In the genomic region with DNA sequence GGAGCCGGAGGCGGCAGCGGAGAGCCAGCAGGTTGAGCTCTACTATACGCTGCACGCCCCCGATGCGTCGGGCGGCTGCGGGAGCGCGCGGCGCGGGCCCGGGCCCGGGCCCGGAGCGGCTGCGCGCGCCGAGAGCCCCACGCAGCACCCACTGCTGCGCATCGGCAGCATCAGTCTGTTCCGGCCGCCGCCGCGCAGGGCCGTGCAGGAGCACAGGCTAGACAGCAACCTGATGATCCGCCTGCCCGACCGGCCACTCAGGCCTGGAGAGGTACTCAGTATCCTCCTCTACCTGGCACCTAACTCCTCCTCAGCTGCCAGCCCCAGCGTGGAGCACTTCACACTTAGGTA, we compare ENCODE assay signal across 8 mouse cellular contexts. TPM values are rescaled to one million over a fixed set of nuclear protein-coding genes. Genes with fewer than 3 reads are reported as not detected.
DNase-seq lines count a peak whose midpoint lies in the region; ATAC-seq and TF ChIP-seq lines count a peak whose summit lies in the region.

No protein-coding gene starts in this region.

- H3K36me3 ChIP-seq in testis, adult 2 months (ENCODE audit: control insufficient read depth, insufficient read depth, low read length), result no peaks in the 10 kb centered on the region
- no peaks in the 10 kb centered on the region for H3K36me3 ChIP-seq in limb, embryonic 15.5 days

- DNase-seq in frontal cortex, postnatal 14 days (ENCODE audit: low spot score in 2 of 2), result no peak
- DNase-seq in testis, postnatal 14 days (ENCODE audit: low spot score), result no peak
- no peak for DNase-seq in spleen, postnatal 14 days (ENCODE audit: low spot score in 2 of 2)
- DNase-seq in natural killer cell, adult 2 months (ENCODE audit: low spot score in 2 of 2), result no peak
- DNase-seq in cerebellum, adult 9-10 months, result no peak

- no peak for TF ChIP-seq POLR2A in testis, adult 2 months (IDR thresholded peaks at IDR 0.05; ENCODE audit: control insufficient read depth, low read depth, low read length)

- no peak overlapping the region for H3K27ac ChIP-seq in testis, adult 2 months (ENCODE audit: control insufficient read depth, insufficient read depth, low read depth, low read length)
- no peak overlapping the region for H3K27ac ChIP-seq in limb, embryonic 15.5 days

- H3K9ac ChIP-seq in limb, embryonic 15.5 days, result no peak overlapping the region

- H3K4me2 ChIP-seq in limb, embryonic 15.5 days, result peak overlapping the region; percentile 41

- H3K27me3 ChIP-seq in testis, adult 2 months (ENCODE audit: control insufficient read depth, insufficient read depth, low read length), result no peaks in the 10 kb centered on the region
- H3K27me3 ChIP-seq in limb, embryonic 15.5 days, result peaks cover 69% of the 10 kb centered on the region

- peaks cover 4% of the 10 kb centered on the region for H3K4me1 ChIP-seq in testis, adult 2 months (ENCODE audit: control insufficient read depth, insufficient read depth, low read length)
- H3K4me1 ChIP-seq in limb, embryonic 15.5 days, result peaks cover 9% of the 10 kb centered on the region

- peak overlapping the region; percentile 54; the same call in 1 of the 2 replicates for H3K4me3 ChIP-seq in testis, adult 2 months (ENCODE audit: control insufficient read depth, low read depth, low read length)
- peak overlapping the region; percentile 29 for H3K4me3 ChIP-seq in limb, embryonic 15.5 days

- H3K9me3 ChIP-seq in limb, embryonic 15.5 days, result no peaks in the 10 kb centered on the region

- 4% methylated on average over 36 of the region's 36 CpGs for WGBS in limb, embryonic 15.5 days

- ATAC-seq in frontal cortex, adult (ENCODE audit: low TSS enrichment), result peak; percentile 67
- no peak for ATAC-seq in limb, embryonic 15.5 days (ENCODE audit: insufficient number of reproducible peaks, low FRiP score, low TSS enrichment, low read depth)

- no peak for TF ChIP-seq CTCF in testis, adult 2 months (IDR thresholded peaks at IDR 0.05; ENCODE audit: control insufficient read depth, insufficient read depth, insufficient replicate concordance, low read depth, low read length)

RNA-seq across cellular contexts. Expression of a gene that starts 46.1 kb away (rescaled TPM):
- 0.53 and 0.54 TPM in 2 replicates for polyA plus RNA-seq in testis, adult 2 months (2012; rRNA removed)
- 0.56 and 0.67 TPM in 2 replicates for polyA plus RNA-seq in limb, embryonic 15.5 days (2015; fragmentation: Nextera tagmentation; extraction: Ambion mirVana)
